Comparison of ENCODE assay signal across 10 mouse cellular contexts in the genomic region with DNA sequence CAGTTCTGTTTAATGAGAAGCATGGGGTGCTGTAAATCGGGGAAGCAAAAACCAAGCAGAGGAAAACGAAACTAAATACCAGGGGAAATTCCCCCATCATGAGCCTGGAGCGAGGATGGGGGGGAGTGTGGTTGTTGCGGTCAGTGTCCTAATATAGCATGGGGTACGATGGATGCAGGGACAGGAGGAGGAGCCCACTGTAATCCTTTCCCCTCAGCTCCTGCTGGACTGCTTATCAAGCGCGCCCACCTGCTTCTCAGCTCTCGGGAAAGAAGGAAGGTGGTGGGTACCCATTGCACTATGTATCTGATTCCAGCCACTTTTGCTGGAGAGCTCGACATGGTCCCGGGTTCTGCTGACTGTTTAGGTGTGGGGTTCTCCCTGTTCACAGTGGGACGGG.
DNase-seq lines count a peak whose midpoint lies in the region; ATAC-seq and TF ChIP-seq lines count a peak whose summit lies in the region.
"Had no signal": no experiment of that assay in that cellular context is flagged by ENCODE, and none has a peak within 500 bp of the region (broad histone marks: within the 10 kb centered on the region; RNA-seq: fewer than 3 reads in every experiment).

No protein-coding gene starts in this region.

- no peaks in the 10 kb centered on the region for H3K27me3 ChIP-seq in lung, postnatal 0 days (replicated peaks; ENCODE audit: insufficient read depth, low read length)
- H3K27me3 ChIP-seq in embryonic facial prominence, embryonic 13.5 days: no peaks in the 10 kb centered on the region
- H3K27me3 ChIP-seq in liver, embryonic 13.5 days: no peaks in the 10 kb centered on the region
- no peaks in the 10 kb centered on the region for H3K27me3 ChIP-seq in stomach, embryonic 16.5 days (ENCODE audit: control insufficient read depth, insufficient read depth, low read length)

- no peak for ATAC-seq in lung, postnatal 0 days
- ATAC-seq in embryonic facial prominence, embryonic 13.5 days (ENCODE audit: insufficient number of reproducible peaks, insufficient read depth, low FRiP score, low TSS enrichment, low read depth): no peak
- ATAC-seq in liver, embryonic 13.5 days (ENCODE audit: low read depth): peak; percentile 94
- no peak for ATAC-seq in stomach, embryonic 16.5 days (ENCODE audit: insufficient read depth, low FRiP score)

- 0 out of 2 replicates have a peak overlapping the region, but pooled peaks have one; percentile 47 for H3K27ac ChIP-seq in lung, postnatal 0 days (ENCODE audit: low read length)
- H3K27ac ChIP-seq in embryonic facial prominence, embryonic 13.5 days: peak overlapping the region; percentile 73; the same call in 1 of the 2 replicates
- H3K27ac ChIP-seq in liver, embryonic 13.5 days: peak overlapping the region; percentile 91
- peak overlapping the region; percentile 55 for H3K27ac ChIP-seq in stomach, embryonic 16.5 days (ENCODE audit: low read length)
- H3K27ac ChIP-seq in layer of hippocampus, adult 2 months: no peak overlapping the region

- H3K4me2 ChIP-seq in lung, postnatal 0 days (replicated peaks; ENCODE audit: low read depth, low read length): no peak overlapping the region
- no peak overlapping the region for H3K4me2 ChIP-seq in embryonic facial prominence, embryonic 13.5 days
- H3K4me2 ChIP-seq in liver, embryonic 13.5 days: peak overlapping the region; percentile 77
- no peak overlapping the region for H3K4me2 ChIP-seq in stomach, embryonic 16.5 days (ENCODE audit: low read depth, low read length)

- H3K36me3 ChIP-seq in lung, postnatal 0 days (ENCODE audit: insufficient read depth, low read length): peaks cover 11% of the 10 kb centered on the region; the same call in 1 of the 2 replicates
- H3K36me3 ChIP-seq in embryonic facial prominence, embryonic 13.5 days: peaks cover 78% of the 10 kb centered on the region
- H3K36me3 ChIP-seq in liver, embryonic 13.5 days: no peaks in the 10 kb centered on the region
- H3K36me3 ChIP-seq in stomach, embryonic 16.5 days (ENCODE audit: control insufficient read depth, insufficient read depth, low read length): no peaks in the 10 kb centered on the region

- TF ChIP-seq EP300 in lung, postnatal 0 days (IDR thresholded peaks at IDR 0.05): no peak

- intact Hi-C loops in left cerebral cortex, postnatal 25 days (cut with DNase I): no loop called here

- H3K4me1 ChIP-seq in lung, postnatal 0 days (ENCODE audit: insufficient read depth, low read depth, low read length): no peaks in the 10 kb centered on the region; the same call in 1 of the 2 replicates
- H3K4me1 ChIP-seq in embryonic facial prominence, embryonic 13.5 days: peaks cover 45% of the 10 kb centered on the region
- peaks cover 51% of the 10 kb centered on the region for H3K4me1 ChIP-seq in liver, embryonic 13.5 days (replicated peaks)
- H3K4me1 ChIP-seq in stomach, embryonic 16.5 days (ENCODE audit: control insufficient read depth, insufficient read depth, low read length): peaks cover 21% of the 10 kb centered on the region

- no peak overlapping the region for H3K9ac ChIP-seq in lung, postnatal 0 days (replicated peaks; ENCODE audit: low read depth)
- H3K9ac ChIP-seq in embryonic facial prominence, embryonic 13.5 days: no peak overlapping the region
- peak overlapping the region; percentile 67 for H3K9ac ChIP-seq in liver, embryonic 13.5 days
- H3K9ac ChIP-seq in stomach, embryonic 16.5 days (ENCODE audit: low read length): no peak overlapping the region

- no peak for TF ChIP-seq CTCF in lung, postnatal 0 days (IDR thresholded peaks at IDR 0.05)
- TF ChIP-seq CTCF in layer of hippocampus, adult 2 months (conservative IDR thresholded peaks at IDR 0.05): no peak

- 88% methylated on average over 11 of the region's 11 CpGs for WGBS in lung, postnatal 0 days
- 81% methylated on average over 11 of the region's 11 CpGs for WGBS in embryonic facial prominence, embryonic 13.5 days
- 24% methylated on average over 11 of the region's 11 CpGs for WGBS in liver, embryonic 13.5 days (ENCODE audit: insufficient replicate concordance)
- 82% methylated on average over 11 of the region's 11 CpGs for WGBS in stomach, embryonic 16.5 days

- no peak overlapping the region for H3K4me3 ChIP-seq in lung, postnatal 0 days (ENCODE audit: low read depth, low read length)
- no peak overlapping the region for H3K4me3 ChIP-seq in embryonic facial prominence, embryonic 13.5 days
- H3K4me3 ChIP-seq in liver, embryonic 13.5 days (replicated peaks): peak overlapping the region; percentile 45
- H3K4me3 ChIP-seq in stomach, embryonic 16.5 days (replicated peaks; ENCODE audit: low read length): no peak overlapping the region
- no peak overlapping the region for H3K4me3 ChIP-seq in layer of hippocampus, adult 2 months

- no peaks in the 10 kb centered on the region for H3K9me3 ChIP-seq in lung, postnatal 0 days (ENCODE audit: low read length)
- no peaks in the 10 kb centered on the region for H3K9me3 ChIP-seq in embryonic facial prominence, embryonic 13.5 days
- H3K9me3 ChIP-seq in liver, embryonic 13.5 days (replicated peaks): no peaks in the 10 kb centered on the region
- no peaks in the 10 kb centered on the region for H3K9me3 ChIP-seq in stomach, embryonic 16.5 days (replicated peaks; ENCODE audit: control insufficient read depth, low read length)

- no peak for DNase-seq in lung, postnatal 0 days (ENCODE audit: low spot score)
- no peak for DNase-seq in lung, postnatal 25 days (ENCODE audit: low spot score)
- DNase-seq in liver, embryonic 13.5 days: peak; percentile 83
- no peak for DNase-seq in adrenal gland, postnatal 14 days
- no peak for DNase-seq in layer of hippocampus, adult 2 months (ENCODE audit: low spot score in 2 of 2)
- no peak for DNase-seq in left cerebral cortex, postnatal 25 days (ENCODE audit: low spot score in 2 of 2)
- DNase-seq: cerebellum, adult 8-10 months; kidney, adult 11 months had no signal
